Mouse (Mus musculus): ENCODE results near the gene Wasf3.

DNA sequence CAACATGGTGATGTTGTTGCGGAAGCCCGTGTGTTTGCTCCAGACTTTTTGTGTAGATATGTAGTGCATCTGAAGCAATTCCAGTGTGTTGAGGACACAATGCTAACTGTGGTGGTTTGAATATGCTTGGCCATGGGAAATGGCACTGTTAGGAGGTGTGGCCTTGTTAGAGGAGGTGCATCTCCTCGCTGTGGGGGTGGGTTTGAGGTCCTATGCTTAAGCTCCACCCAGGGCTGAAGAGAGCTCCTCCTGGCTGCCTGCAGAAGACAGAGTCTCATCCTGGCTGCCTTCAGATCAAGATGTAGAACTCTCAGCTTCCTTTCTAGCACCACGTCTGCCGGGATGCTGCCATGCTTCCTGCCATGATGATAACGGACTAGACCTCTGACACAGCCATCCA lies 1.4 kb upstream of the Wasf3 start:
- TF ChIP-seq CTCF (IDR thresholded peaks at IDR 0.05; ENCODE audit: extremely low read depth, insufficient read depth, low read length) (no peak), POLR2A (IDR thresholded peaks at IDR 0.05; ENCODE audit: extremely low read depth, insufficient read depth, low read length) (no peak)

Measured in cortical plate, adult 2 months (tissue).